Mouse (Mus musculus) embryonic facial prominence, embryonic 10.5 days (tissue): ENCODE data around the gene Rnf169. TPM values are rescaled to one million over a fixed set of nuclear protein-coding genes. Genes with fewer than 3 reads are reported as not detected.

ENCODE experiments used
- DNase-seq: peaks from one replicate; pipeline ENCODE4 v3.0.0-alpha.2; 2017; ENCODE audit warnings: low spot score
- H3K27ac ChIP-seq: fragments of 300-500 bp; sonication (generic); replicated peaks from 2 replicates; pipeline ENCODE4 v1.5.1; 2016; ENCODE audit warnings: mild to moderate bottlenecking
- H3K27me3 ChIP-seq: fragments of 300-500 bp; sonication (generic); replicated peaks from 2 replicates; pipeline ENCODE4 v1.6.1; 2016; ENCODE audit warnings: low read depth, mild to moderate bottlenecking; ENCODE audit not compliant: poor library complexity, severe bottlenecking
- H3K36me3 ChIP-seq: fragments of 300-500 bp; sonication (generic); replicated peaks from 2 replicates; pipeline ENCODE4 v1.6.1; 2016; ENCODE audit warnings: mild to moderate bottlenecking, moderate library complexity
- H3K4me1 ChIP-seq: fragments of 300-500 bp; sonication (generic); 2 replicates; pipeline ENCODE4 v1.6.1; 2016
- H3K4me3 ChIP-seq: fragments of 300-500 bp; sonication (generic); 2 replicates; pipeline ENCODE4 v1.5.1; 2016; ENCODE audit warnings: mild to moderate bottlenecking, moderate library complexity
- H3K9me3 ChIP-seq: fragments of 300-500 bp; sonication (generic); 2 replicates; pipeline ENCODE4 v1.6.1; 2016; ENCODE audit warnings: mild to moderate bottlenecking
- WGBS: fragments of 180-500 bp; shearing (Covaris S2); methylation state at CpG from one replicate; pipeline ENCODE4 v1.1.7; 2016; 5-methylcytosine and 5-hydroxymethylcytosine counted together
- polyA plus RNA-seq: library from polyadenylated mRNA; unstranded; fragments of >200 nt; fragmentation: Nextera tagmentation; extraction: Ambion mirVana; gene quantifications from 2 replicates; pipeline ENCODE4 v1.2.1, GENCODE M21; 2016

Gene Rnf169
- polyA plus RNA-seq, 1 experiment from 2014 or later = 5.7 TPM

- no peak for DNase-seq
- 81% methylated on average over 6 of the region's 6 CpGs for WGBS
- H3K9me3 ChIP-seq = no peaks in the 10 kb centered on the region
- H3K4me1 ChIP-seq = no peaks in the 10 kb centered on the region
- no peak overlapping the region for H3K27ac ChIP-seq
- H3K36me3 ChIP-seq = no peaks in the 10 kb centered on the region
- 0 out of 2 replicates have a peak, but pooled peaks cover 3% of the 10 kb centered on the region for H3K27me3 ChIP-seq
- no peak overlapping the region for H3K4me3 ChIP-seq
Observed at GRCm38 (mm10) chr7:99873965-99874364, 106.3 kb downstream of the Rnf169 start.

Other genes starting within 250 kb of the Rnf169 start
- gene Olfr521, start 216.9 kb downstream of the Rnf169 start, polyA plus RNA-seq = not detected in 2 replicates
- 2.2 and 2.3 TPM in 2 replicates for gene Neu3, start 152.0 kb downstream of the Rnf169 start, polyA plus RNA-seq
- 0.46 and 0.85 TPM in 2 replicates for gene Xrra1, start 121.3 kb downstream of the Rnf169 start, polyA plus RNA-seq
- gene Spcs2, start 117.0 kb downstream of the Rnf169 start, polyA plus RNA-seq = 357 and 358 TPM in 2 replicates
- gene Chrdl2, start 25.7 kb upstream of the Rnf169 start, polyA plus RNA-seq = 0.71 and 0.77 TPM in 2 replicates
- gene Pold3, start 141.1 kb upstream of the Rnf169 start, polyA plus RNA-seq = 103 and 106 TPM in 2 replicates
- 27.0 and 28.3 TPM in 2 replicates for gene Lipt2, start 178.8 kb upstream of the Rnf169 start, polyA plus RNA-seq
- gene Kcne3, start 196.1 kb upstream of the Rnf169 start, polyA plus RNA-seq = 17.0 and 19.7 TPM in 2 replicates
- 4.0 and 4.4 TPM in 2 replicates for gene Pgm2l1, start 246.9 kb upstream of the Rnf169 start, polyA plus RNA-seq